Mouse (Mus musculus) thymus, adult 2 months (tissue): ENCODE measurements at regions not wholly inside any gene's neighbourhood (a gene's known extent, or its start where the extent isn't known, plus 50 kb on each side); places are given as distances from the start of the nearest gene placed in this dataset.

Experiments used
- CTCF ChIP-seq: fragments of 200-500 bp; IDR thresholded peaks from 2 replicates; pipeline ENCODE4 v1.5.1; 2012; ENCODE audit warnings: mild to moderate bottlenecking, control low read depth, low read length, moderate library complexity, borderline replicate concordance; ENCODE audit not compliant: control insufficient read depth, poor library complexity, insufficient read depth; ENCODE audit errors: extremely low read depth
- POLR2A ChIP-seq: fragments of 200-500 bp; IDR thresholded peaks from 2 replicates; pipeline ENCODE4 v1.6.1; 2012; ENCODE audit warnings: mild to moderate bottlenecking, low read length, control low read depth, moderate library complexity; ENCODE audit not compliant: control insufficient read depth, poor library complexity, insufficient read depth; ENCODE audit errors: extremely low read depth

GRCm38 (mm10) chrX:152918212-152918611 is 88.1 kb upstream of the Usp51 start:
- TF ChIP-seq POLR2A (no peak), CTCF (no peak)
